Mouse (Mus musculus) stomach, embryonic 14.5 days (tissue): Measurements from ENCODE around the gene Pet100. TPM values are rescaled to one million over a fixed set of nuclear protein-coding genes. Genes with fewer than 3 reads are reported as not detected.

Experiments used
- ATAC-seq: fragments of 200-750 bp; cut with Nextera tagmentation; 2 replicates; pipeline ENCODE4 v1.8.0; 2017; ENCODE audit warnings: low read depth, moderate TSS enrichment; ENCODE audit not compliant: insufficient number of reproducible peaks, insufficient read depth, low FRiP score
- H3K27ac ChIP-seq: fragments of 300-500 bp; sonication (generic); 2 replicates; pipeline ENCODE4 v1.5.1; 2014; ENCODE audit warnings: mild to moderate bottlenecking, low read length, moderate library complexity, mixed read lengths
- H3K27me3 ChIP-seq: fragments of 300-500 bp; sonication (generic); 2 replicates; pipeline ENCODE4 v1.6.1; 2014; ENCODE audit warnings: low read length, control low read depth, mixed read lengths; ENCODE audit not compliant: control insufficient read depth, insufficient read depth
- H3K36me3 ChIP-seq: fragments of 300-500 bp; sonication (generic); 2 replicates; pipeline ENCODE4 v1.6.1; 2014; ENCODE audit warnings: mild to moderate bottlenecking, control low read depth, low read length, moderate library complexity, mixed read lengths; ENCODE audit not compliant: control insufficient read depth, insufficient read depth
- H3K4me1 ChIP-seq: fragments of 300-500 bp; sonication (generic); 2 replicates; pipeline ENCODE4 v1.6.1; 2014; ENCODE audit warnings: low read length, control low read depth, mixed read lengths; ENCODE audit not compliant: control insufficient read depth, insufficient read depth
- H3K4me2 ChIP-seq: fragments of 300-500 bp; sonication (generic); replicated peaks from 2 replicates; pipeline ENCODE4 v1.6.1; 2014; ENCODE audit warnings: low read depth, low read length, control low read depth
- H3K4me3 ChIP-seq: fragments of 300-500 bp; sonication (generic); 2 replicates; pipeline ENCODE4 v1.5.1; 2014; ENCODE audit warnings: low read depth, low read length, control low read depth
- H3K9ac ChIP-seq: fragments of 300-500 bp; sonication (generic); replicated peaks from 2 replicates; pipeline ENCODE4 v1.6.1; 2014; ENCODE audit warnings: low read depth, mild to moderate bottlenecking, control low read depth, low read length, moderate library complexity, mixed read lengths
- H3K9me3 ChIP-seq: fragments of 300-500 bp; sonication (generic); 2 replicates; pipeline ENCODE4 v1.6.1; 2016; ENCODE audit warnings: low read depth, low read length, control low read depth; ENCODE audit not compliant: control insufficient read depth
- WGBS: fragments of 180-500 bp; shearing (Covaris S2); extraction: QIAGEN DNeasy Blood & Tissue Kit; methylation state at CpG from one replicate; pipeline ENCODE4 v1.1.7; 2014; 5-methylcytosine and 5-hydroxymethylcytosine counted together
- polyA plus RNA-seq: library from polyadenylated mRNA; unstranded; fragments of >200 nt; fragmentation: Nextera tagmentation; extraction: Ambion mirVana; gene quantifications from 2 replicates; pipeline ENCODE4 v1.2.1, GENCODE M21; 2014

Gene Pet100
- polyA plus RNA-seq, 1 experiment from 2014 or later: 106 TPM

GRCm38 (mm10) chr8:3587391-3588257 is 33.7 kb upstream of the Pet100 start:
- peak; percentile 82 for ATAC-seq
- WGBS: under 1% methylated on average over 75 of the region's 77 CpGs
- H3K4me3 ChIP-seq: peak overlapping the region; percentile 75

GRCm38 (mm10) chr8:3588258-3588633 is 33.1 kb upstream of the Pet100 start:
- Histone ChIP-seq H3K27me3 (peaks cover 5% of the 10 kb centered on the region), H3K36me3 (no peaks in the 10 kb centered on the region), H3K4me1 (no peaks in the 10 kb centered on the region), H3K4me3 (peak overlapping the region; percentile 75), H3K9me3 (no peaks in the 10 kb centered on the region), H3K4me2 (peak overlapping the region; percentile 84), H3K9ac (peak overlapping the region; percentile 65), H3K27ac (peak overlapping the region; percentile 80; the same call in 1 of the 2 replicates)
- peak; percentile 51 for ATAC-seq
- 5% methylated on average over 11 of the region's 11 CpGs for WGBS

More at GRCm38 (mm10) chr8:3587391-3588257, 33.7 kb upstream of the Pet100 start:
- peak overlapping the region; percentile 65 for H3K9ac ChIP-seq
- H3K27ac ChIP-seq: peak overlapping the region; percentile 80
- peak overlapping the region; percentile 84 for H3K4me2 ChIP-seq
- no peaks in the 10 kb centered on the region for H3K4me1 ChIP-seq
- H3K36me3 ChIP-seq: no peaks in the 10 kb centered on the region
- H3K27me3 ChIP-seq: peaks cover 5% of the 10 kb centered on the region
- no peaks in the 10 kb centered on the region for H3K9me3 ChIP-seq

GRCm38 (mm10) chr8:3593470-3593869 is 27.9 kb upstream of the Pet100 start:
- no peak overlapping the region for H3K4me2 ChIP-seq
- H3K27me3 ChIP-seq: no peaks in the 10 kb centered on the region
- H3K9me3 ChIP-seq: no peaks in the 10 kb centered on the region
- no peaks in the 10 kb centered on the region for H3K4me1 ChIP-seq
- H3K36me3 ChIP-seq: peaks cover under 1% of the 10 kb centered on the region; the same call in 1 of the 2 replicates
- no peak overlapping the region for H3K9ac ChIP-seq
- no peak overlapping the region for H3K27ac ChIP-seq
- WGBS: 52% methylated on average over 3 of the region's 3 CpGs
- ATAC-seq: no peak
- no peak overlapping the region for H3K4me3 ChIP-seq

GRCm38 (mm10) chr8:3594466-3594865 is 26.9 kb upstream of the Pet100 start:
- no peaks in the 10 kb centered on the region for H3K27me3 ChIP-seq
- no peak overlapping the region for H3K27ac ChIP-seq
- H3K4me2 ChIP-seq: no peak overlapping the region
- H3K36me3 ChIP-seq: peaks cover 3% of the 10 kb centered on the region; the same call in 1 of the 2 replicates
- no peak overlapping the region for H3K9ac ChIP-seq
- no peak overlapping the region for H3K4me3 ChIP-seq
- WGBS: 85% methylated on average over 2 of the region's 2 CpGs
- no peaks in the 10 kb centered on the region for H3K4me1 ChIP-seq
- ATAC-seq: no peak
- H3K9me3 ChIP-seq: no peaks in the 10 kb centered on the region

GRCm38 (mm10) chr8:3598054-3598453 is 23.3 kb upstream of the Pet100 start:
- Histone ChIP-seq H3K9ac (no peak overlapping the region), H3K4me1 (no peaks in the 10 kb centered on the region), H3K27me3 (no peaks in the 10 kb centered on the region), H3K4me2 (no peak overlapping the region), H3K4me3 (no peak overlapping the region), H3K27ac (no peak overlapping the region), H3K36me3 (peaks cover 3% of the 10 kb centered on the region; the same call in 1 of the 2 replicates), H3K9me3 (no peaks in the 10 kb centered on the region)
- ATAC-seq: no peak
- WGBS: 62% methylated on average over 3 of the region's 3 CpGs

- Histone ChIP-seq H3K4me2 (no peak overlapping the region), H3K4me1 (no peaks in the 10 kb centered on the region), H3K9me3 (no peaks in the 10 kb centered on the region), H3K27ac (no peak overlapping the region), H3K4me3 (no peak overlapping the region), H3K36me3 (peaks cover 3% of the 10 kb centered on the region; the same call in 1 of the 2 replicates), H3K27me3 (no peaks in the 10 kb centered on the region), H3K9ac (no peak overlapping the region)
- WGBS: 73% methylated on average over 1 of the region's 1 CpGs
- no peak for ATAC-seq
Measured at GRCm38 (mm10) chr8:3599219-3599618, 22.1 kb upstream of the Pet100 start.

- no peaks in the 10 kb centered on the region for H3K9me3 ChIP-seq
- H3K27me3 ChIP-seq: no peaks in the 10 kb centered on the region
- ATAC-seq: no peak
- H3K4me3 ChIP-seq: no peak overlapping the region
- no peak overlapping the region for H3K9ac ChIP-seq
- WGBS: 90% methylated on average over 6 of the region's 6 CpGs
- H3K27ac ChIP-seq: no peak overlapping the region
- no peak overlapping the region for H3K4me2 ChIP-seq
- no peaks in the 10 kb centered on the region for H3K4me1 ChIP-seq
- H3K36me3 ChIP-seq: peaks cover 3% of the 10 kb centered on the region; the same call in 1 of the 2 replicates
Measured at GRCm38 (mm10) chr8:3600401-3600800, 20.9 kb upstream of the Pet100 start.

- Histone ChIP-seq H3K4me3 (no peak overlapping the region), H3K36me3 (peaks cover 7% of the 10 kb centered on the region; the same call in 1 of the 2 replicates), H3K4me1 (no peaks in the 10 kb centered on the region), H3K9ac (no peak overlapping the region), H3K4me2 (no peak overlapping the region), H3K9me3 (no peaks in the 10 kb centered on the region), H3K27ac (no peak overlapping the region), H3K27me3 (no peaks in the 10 kb centered on the region)
- 77% methylated on average over 13 of the region's 13 CpGs for whole genome bisulfite sequencing
- ATAC-seq: no peak
Measured at GRCm38 (mm10) chr8:3603439-3603838, 17.9 kb upstream of the Pet100 start.
